Mouse (Mus musculus) embryo, embryonic 9.5 days (tissue): ENCODE data around the gene Grap2.
A peak's percentile ranks its signal among the peaks of the same experiment; 100 is the strongest.

Experiments
- DNase-seq: peaks from one replicate; pipeline ENCODE4 v3.0.0-alpha.2; 2017; ENCODE audit errors: extremely low spot score

Grap2 gene

DNA sequence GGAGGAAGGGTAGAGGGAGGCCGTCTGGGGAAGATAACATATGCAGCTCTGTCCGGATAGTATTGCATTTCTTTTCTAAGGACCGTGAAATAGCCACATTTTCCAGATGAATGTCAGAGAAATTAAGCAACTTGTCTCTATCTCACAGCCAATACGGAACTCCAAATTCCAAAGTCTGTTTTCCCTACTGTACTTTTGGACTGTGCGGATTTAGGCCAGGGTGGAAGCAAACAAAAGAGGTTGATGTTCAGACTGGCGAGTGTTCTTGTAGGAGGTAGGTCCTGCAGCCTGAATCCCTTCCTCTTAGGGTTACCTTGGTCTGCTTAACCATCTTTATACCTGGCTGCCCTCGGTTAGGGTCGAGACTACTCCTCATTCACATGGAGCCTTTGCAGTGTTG is 109.9 kb downstream of the Grap2 start:
- no peak for DNase-seq

DNA sequence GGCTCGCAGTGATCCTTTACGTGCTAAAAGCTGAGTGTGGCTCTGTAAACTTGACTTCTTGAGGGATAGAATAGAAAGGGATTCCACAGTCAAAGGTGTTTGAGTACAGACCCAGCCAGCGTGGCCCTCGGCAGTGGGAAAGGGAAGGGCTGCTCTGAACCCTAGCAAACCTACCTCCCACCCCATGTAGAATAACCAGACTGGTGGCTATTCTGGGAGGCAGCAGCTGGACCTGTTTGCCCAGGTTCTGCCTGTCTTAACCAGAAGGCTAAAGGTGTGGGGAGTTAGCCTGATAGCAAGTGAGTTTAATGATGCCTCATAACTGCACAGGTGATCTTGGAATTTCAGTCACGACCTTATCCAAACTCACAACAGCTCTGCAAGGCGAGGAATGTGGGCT is 110.8 kb downstream of the Grap2 start:
- no peak for DNase-seq

- no peak for DNase-seq
These were observed 111.6 kb downstream of the Grap2 start for GRCm38 (mm10) chr15:80683990-80684389.

- peak; percentile 34 for DNase-seq
These were observed 112.6 kb downstream of the Grap2 start for GRCm38 (mm10) chr15:80684786-80685602.

- peak; percentile 26 for DNase-seq
These were observed 113.2 kb downstream of the Grap2 start for GRCm38 (mm10) chr15:80685603-80685895.

DNA sequence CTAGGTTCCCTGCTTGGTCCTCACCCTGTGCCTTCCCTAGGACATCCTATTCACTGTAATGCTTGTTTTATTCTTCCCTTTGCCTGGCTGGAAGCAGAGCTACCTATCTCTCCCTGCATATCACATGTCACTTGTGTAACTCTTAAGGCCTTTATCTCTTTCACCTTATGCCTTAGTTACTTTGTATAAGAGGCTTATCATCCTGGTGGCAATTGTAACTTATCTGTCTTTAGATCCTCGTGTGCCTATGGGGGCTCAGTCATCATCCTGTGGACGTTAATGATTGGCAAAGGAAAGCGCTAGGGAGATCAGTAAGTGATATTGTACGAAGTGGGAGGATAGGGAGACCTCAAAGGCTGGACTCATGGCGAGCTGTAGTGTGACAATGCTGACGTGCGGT is 116.1 kb downstream of the Grap2 start:
- DNase-seq: no peak

DNA sequence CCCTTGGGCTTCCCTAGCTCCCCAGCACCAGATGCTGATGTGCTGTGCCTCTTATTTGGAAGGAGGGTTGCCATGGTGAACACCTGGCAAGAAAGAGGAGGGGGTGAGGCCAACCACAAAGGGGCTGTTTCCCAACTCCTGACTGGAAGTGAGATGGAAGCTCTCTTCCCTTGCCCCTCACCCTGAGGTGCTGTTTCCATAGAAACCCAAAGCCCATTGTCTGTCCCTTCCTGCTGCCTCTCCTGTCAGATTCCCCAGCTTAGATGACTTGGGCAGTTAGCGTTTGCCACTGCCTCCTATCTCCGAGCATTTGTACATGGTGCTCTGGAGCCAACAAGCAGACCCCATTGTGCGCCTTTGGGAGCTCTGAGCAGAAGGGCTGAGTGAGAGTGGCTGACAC is 121.1 kb downstream of the Grap2 start:
- DNase-seq: no peak

GRCm38 (mm10) chr15:80694125-80694910 is 121.9 kb downstream of the Grap2 start:
- peak; percentile 59 for DNase-seq

GRCm38 (mm10) chr15:80697564-80697963 is 125.2 kb downstream of the Grap2 start:
- no peak for DNase-seq

DNA sequence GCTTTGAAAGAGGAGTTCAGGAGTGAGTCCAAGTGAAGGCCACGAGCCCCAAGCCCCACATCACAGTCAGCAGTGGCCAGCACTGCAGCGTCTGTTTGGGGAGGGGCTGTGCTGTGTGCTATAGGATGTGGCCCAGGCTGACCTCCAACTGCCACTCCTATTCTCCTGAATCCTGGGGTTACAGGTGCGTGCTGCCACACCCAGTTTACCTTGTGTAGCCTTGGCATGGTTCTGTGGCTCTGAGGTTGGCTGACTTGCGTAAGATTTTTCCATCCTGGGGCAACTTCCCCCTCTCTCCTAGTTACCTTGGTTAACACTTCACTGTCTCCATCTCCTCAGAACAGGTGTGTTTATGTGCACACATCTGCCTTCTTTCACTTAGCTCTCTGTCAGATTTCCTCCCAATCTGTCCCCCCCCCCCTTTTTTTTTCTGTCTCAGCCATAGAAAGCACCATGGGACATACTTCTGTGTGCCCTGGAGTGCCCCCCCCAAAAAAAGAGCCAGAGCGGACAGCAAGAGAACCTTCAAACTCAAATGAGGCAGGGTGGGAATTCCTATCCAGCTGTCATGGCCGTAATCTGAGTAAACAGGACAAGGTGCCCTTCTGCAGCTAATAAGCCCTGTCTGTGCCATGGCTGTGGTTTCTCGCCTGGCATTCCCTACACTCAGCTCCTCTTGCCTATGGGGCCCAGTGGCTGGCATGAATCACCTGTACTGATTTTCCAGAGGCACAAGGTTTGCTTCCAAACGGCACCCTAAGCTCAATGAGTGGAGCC is 129.3 kb downstream of the Grap2 start:
- DNase-seq: no peak
